Comparison of ENCODE assay signal across 1 mouse cellular context in the genomic region with DNA sequence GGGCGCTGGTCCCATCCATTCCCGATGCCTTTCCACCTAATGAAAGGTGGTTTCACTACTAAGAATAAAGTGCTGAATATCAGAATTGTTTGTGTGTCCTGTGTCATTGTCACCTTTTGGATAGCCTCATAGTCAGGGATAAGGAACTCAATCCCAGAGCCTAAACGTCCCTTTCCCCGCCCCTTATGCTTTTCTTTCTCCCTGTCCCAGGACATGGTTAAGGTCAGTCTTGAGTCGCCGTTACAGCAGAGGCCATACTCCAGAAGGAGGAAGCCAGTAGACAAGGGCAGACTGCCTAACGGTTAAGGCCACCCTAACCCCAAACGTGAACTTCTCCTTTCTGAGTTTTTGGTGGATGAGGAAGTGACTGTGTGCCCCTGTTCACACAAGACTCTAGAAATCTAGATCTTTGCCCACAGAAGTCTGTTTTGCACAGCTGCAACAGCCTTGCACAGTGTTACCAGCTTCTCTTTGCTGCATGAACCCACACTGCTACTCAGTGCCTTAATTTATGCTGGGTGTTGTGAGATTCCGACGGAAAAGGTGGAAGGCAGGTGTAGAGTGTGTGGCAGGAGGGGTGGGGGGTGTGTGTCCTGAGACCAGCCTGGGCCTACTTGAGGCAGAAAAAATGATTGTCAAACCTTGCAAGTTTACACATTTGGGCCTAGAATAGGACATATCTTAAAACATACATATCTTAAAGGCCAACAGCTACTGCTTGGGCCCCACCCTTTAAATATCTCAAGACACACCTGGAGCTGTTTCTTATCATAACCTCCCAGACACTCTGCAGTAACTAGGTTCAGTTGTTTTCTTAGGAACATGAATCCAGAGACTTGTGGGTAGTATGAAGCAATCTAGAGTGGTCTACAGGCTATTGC.
TF ChIP-seq lines count a peak whose summit lies in the region.

No protein-coding gene starts in this region.

TF ChIP-seq in ES-E14, 5 proteins besides CTCF, POLR2A, EP300 and RAD21 (continued from another document):
- TF ChIP-seq CHD2 (IDR thresholded peaks at IDR 0.05; ENCODE audit: low read depth, low read length), result no peak
